Mouse (Mus musculus) forebrain, embryonic 11.5 days (tissue): ENCODE results near the gene Slc26a9. TPM values are rescaled to one million over a fixed set of nuclear protein-coding genes. Genes with fewer than 3 reads are reported as not detected.

ENCODE experiments used
- ATAC-seq: fragments of 200-750 bp; cut with Nextera tagmentation; replicated peaks from 2 replicates; pipeline ENCODE4 v1.8.0; 2017; ENCODE audit warnings: moderate TSS enrichment; ENCODE audit not compliant: low FRiP score
- DNase-seq: peaks from one replicate; pipeline ENCODE4 v3.0.0-alpha.2; 2017; ENCODE audit warnings: low spot score
- H3K27ac ChIP-seq: fragments of 300-500 bp; sonication (generic); 2 replicates; pipeline ENCODE4 v1.5.1; 2014; ENCODE audit warnings: low read depth, low read length
- H3K27me3 ChIP-seq: fragments of 300-500 bp; sonication (generic); 2 replicates; pipeline ENCODE4 v1.6.1; 2014; ENCODE audit warnings: mild to moderate bottlenecking, low read length, mixed read lengths; ENCODE audit not compliant: control insufficient read depth, insufficient read depth
- H3K36me3 ChIP-seq: fragments of 300-500 bp; sonication (generic); 2 replicates; pipeline ENCODE4 v1.6.1; 2014; ENCODE audit warnings: mild to moderate bottlenecking, low read length, moderate library complexity, mixed read lengths; ENCODE audit not compliant: control insufficient read depth, insufficient read depth
- H3K4me1 ChIP-seq: fragments of 300-500 bp; sonication (generic); replicated peaks from 2 replicates; pipeline ENCODE4 v1.6.1; 2014; ENCODE audit warnings: low read length, mixed read lengths; ENCODE audit not compliant: control insufficient read depth, insufficient read depth
- H3K4me2 ChIP-seq: fragments of 300-500 bp; sonication (generic); 2 replicates; pipeline ENCODE4 v1.6.1; 2014; ENCODE audit warnings: low read depth, mild to moderate bottlenecking, low read length, moderate library complexity, mixed read lengths; ENCODE audit not compliant: severe bottlenecking
- H3K4me3 ChIP-seq: fragments of 300-500 bp; sonication (generic); 2 replicates; pipeline ENCODE4 v1.5.1; 2014; ENCODE audit warnings: low read depth, low read length
- H3K9ac ChIP-seq: fragments of 300-500 bp; sonication (generic); 2 replicates; pipeline ENCODE4 v1.6.1; 2014; ENCODE audit warnings: low read length
- H3K9me3 ChIP-seq: fragments of 300-500 bp; sonication (generic); 2 replicates; pipeline ENCODE4 v1.6.1; 2016; ENCODE audit warnings: low read length, mixed read lengths; ENCODE audit not compliant: control insufficient read depth
- WGBS: fragments of 180-500 bp; shearing (Covaris S2); extraction: QIAGEN DNeasy Blood & Tissue Kit; methylation state at CpG from one replicate; pipeline ENCODE4 v1.1.7; 2014; 5-methylcytosine and 5-hydroxymethylcytosine counted together
- polyA plus RNA-seq: library from polyadenylated mRNA; unstranded; fragments of >200 nt; fragmentation: Nextera tagmentation; extraction: Ambion mirVana; gene quantifications from 2 replicates; pipeline ENCODE4 v1.2.1, GENCODE M21; 2014

The Slc26a9 gene
- polyA plus RNA-seq, 1 experiment from 2014 or later, result not detected

GRCm38 (mm10) chr1:131708338-131708737 is 35.5 kb upstream of the Slc26a9 start:
- Histone ChIP-seq H3K27ac (no peak overlapping the region), H3K9ac (no peak overlapping the region), H3K9me3 (no peaks in the 10 kb centered on the region), H3K27me3 (no peaks in the 10 kb centered on the region), H3K4me3 (no peak overlapping the region), H3K4me1 (no peaks in the 10 kb centered on the region), H3K36me3 (no peaks in the 10 kb centered on the region), H3K4me2 (no peak overlapping the region)
- DNase-seq, result peak; percentile 70
- no peak for ATAC-seq
- WGBS, result 22% methylated on average over 4 of the region's 4 CpGs

DNA sequence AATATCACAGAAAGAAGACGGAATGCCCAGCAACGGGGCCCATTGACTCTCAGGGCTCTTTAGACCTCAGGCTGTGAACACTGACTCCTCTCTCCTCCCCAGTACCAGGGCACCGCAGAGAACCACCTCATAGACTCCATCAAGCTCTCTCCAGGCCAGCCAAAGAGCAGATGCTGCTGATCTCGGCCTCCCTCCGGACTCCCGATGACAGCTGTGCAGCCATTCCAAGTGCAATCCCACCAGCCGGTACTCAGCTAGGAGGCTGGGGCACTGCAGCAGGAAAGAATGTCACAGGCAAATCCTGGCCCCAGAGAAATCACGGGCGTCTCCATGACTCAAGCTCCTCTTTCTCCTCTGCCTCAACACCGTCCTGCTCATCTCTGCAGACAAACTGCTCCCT is 32.3 kb upstream of the Slc26a9 start:
- Histone ChIP-seq H3K4me1 (no peaks in the 10 kb centered on the region), H3K27ac (no peak overlapping the region), H3K4me2 (no peak overlapping the region), H3K9me3 (no peaks in the 10 kb centered on the region), H3K27me3 (no peaks in the 10 kb centered on the region), H3K36me3 (no peaks in the 10 kb centered on the region), H3K9ac (no peak overlapping the region), H3K4me3 (no peak overlapping the region)
- 82% methylated on average over 10 of the region's 10 CpGs for WGBS
- ATAC-seq (no peak), DNase-seq (no peak)

- H3K36me3 ChIP-seq, result no peaks in the 10 kb centered on the region
- no peak overlapping the region for H3K4me2 ChIP-seq
- no peaks in the 10 kb centered on the region for H3K27me3 ChIP-seq
- no peaks in the 10 kb centered on the region for H3K4me1 ChIP-seq
- H3K4me3 ChIP-seq, result no peak overlapping the region
- 27% methylated on average over 2 of the region's 2 CpGs for WGBS
- DNase-seq (peak; percentile 89), ATAC-seq (peak; percentile 42; the same call in 1 of the 2 replicates)
- H3K9me3 ChIP-seq, result no peaks in the 10 kb centered on the region
- H3K27ac ChIP-seq, result no peak overlapping the region
- H3K9ac ChIP-seq, result no peak overlapping the region
Measured at GRCm38 (mm10) chr1:131712386-131712785, 31.4 kb upstream of the Slc26a9 start.

- H3K27me3 ChIP-seq, result no peaks in the 10 kb centered on the region
- no peaks in the 10 kb centered on the region; the same call in 1 of the 2 replicates for H3K4me1 ChIP-seq
- H3K9me3 ChIP-seq, result no peaks in the 10 kb centered on the region
- no peak overlapping the region for H3K27ac ChIP-seq
- DNase-seq, result no peak
- H3K4me2 ChIP-seq, result no peak overlapping the region
- 68% methylated on average over 20 of the region's 20 CpGs for WGBS
- no peak overlapping the region for H3K9ac ChIP-seq
- H3K36me3 ChIP-seq, result no peaks in the 10 kb centered on the region
- no peak for ATAC-seq
- no peak overlapping the region for H3K4me3 ChIP-seq
Measured at GRCm38 (mm10) chr1:131714388-131715337, 29.2 kb upstream of the Slc26a9 start.

DNA sequence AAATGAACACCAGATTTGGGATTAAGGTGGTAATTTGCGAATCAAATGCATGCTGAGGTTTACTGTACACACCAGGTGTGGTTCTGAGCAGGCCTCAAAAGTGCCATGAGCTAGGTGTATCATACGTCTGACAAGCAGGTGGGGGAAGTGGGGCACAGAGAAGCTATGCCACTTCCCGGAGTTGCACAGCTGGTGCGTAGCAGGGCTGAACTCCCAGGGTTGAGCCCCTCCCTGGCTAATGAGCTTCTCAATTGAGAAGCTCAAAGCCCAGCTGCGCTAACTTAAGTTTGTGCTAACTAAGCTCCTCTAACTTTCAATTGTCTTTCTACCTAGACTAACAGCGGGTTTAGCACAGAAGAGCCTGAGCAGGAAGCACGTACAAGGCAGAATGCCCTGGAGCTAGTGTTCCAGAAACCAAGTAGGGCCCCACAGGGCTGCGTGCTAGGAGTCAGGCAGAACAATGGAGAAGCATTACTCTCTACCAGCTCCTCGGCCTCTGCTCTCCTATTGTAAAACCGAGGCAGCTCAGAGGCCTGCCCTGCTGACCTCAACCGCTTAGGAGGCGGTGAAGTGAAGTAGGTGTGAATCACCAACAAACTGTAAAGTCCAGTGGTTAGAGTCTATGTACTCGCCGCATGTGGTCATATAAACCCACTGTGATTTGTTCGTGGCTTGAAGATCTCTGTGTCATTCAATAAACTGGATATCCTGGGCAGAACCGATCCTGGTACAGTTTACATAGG is 24.7 kb upstream of the Slc26a9 start:
- no peak for ATAC-seq
- Histone ChIP-seq H3K9ac (no peak overlapping the region), H3K4me2 (no peak overlapping the region), H3K27me3 (no peaks in the 10 kb centered on the region), H3K4me1 (no peaks in the 10 kb centered on the region; the same call in 1 of the 2 replicates), H3K4me3 (no peak overlapping the region), H3K27ac (no peak overlapping the region), H3K36me3 (no peaks in the 10 kb centered on the region), H3K9me3 (no peaks in the 10 kb centered on the region)
- 46% methylated on average over 16 of the region's 16 CpGs for WGBS
- DNase-seq, result no peak

DNA sequence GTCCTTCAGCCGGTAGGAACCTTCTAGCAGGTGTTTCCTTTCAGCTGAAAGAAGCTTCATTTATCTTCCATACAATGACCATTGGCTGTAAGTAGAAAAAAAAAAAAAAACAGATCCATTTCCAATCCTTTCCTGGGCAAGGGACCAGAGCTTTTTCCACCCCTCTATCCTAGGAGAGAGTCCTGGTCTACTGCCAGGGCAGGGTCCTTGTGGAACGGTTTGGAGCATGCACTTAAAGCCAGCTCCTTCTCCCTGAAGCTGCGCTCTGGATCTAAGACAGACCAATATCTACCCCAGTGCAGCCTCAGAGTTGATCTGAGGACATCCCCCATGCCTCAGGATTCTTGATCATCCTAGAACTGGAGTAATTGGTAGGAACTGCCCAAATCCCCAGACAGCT is 21.8 kb upstream of the Slc26a9 start:
- no peak overlapping the region for H3K4me3 ChIP-seq
- 90% methylated on average over 3 of the region's 3 CpGs for WGBS
- H3K27me3 ChIP-seq, result no peaks in the 10 kb centered on the region
- no peaks in the 10 kb centered on the region; the same call in 1 of the 2 replicates for H3K4me1 ChIP-seq
- ATAC-seq, result no peak
- H3K9me3 ChIP-seq, result no peaks in the 10 kb centered on the region
- no peak overlapping the region for H3K27ac ChIP-seq
- H3K9ac ChIP-seq, result no peak overlapping the region
- no peaks in the 10 kb centered on the region for H3K36me3 ChIP-seq
- no peak for DNase-seq
- no peak overlapping the region for H3K4me2 ChIP-seq

DNA sequence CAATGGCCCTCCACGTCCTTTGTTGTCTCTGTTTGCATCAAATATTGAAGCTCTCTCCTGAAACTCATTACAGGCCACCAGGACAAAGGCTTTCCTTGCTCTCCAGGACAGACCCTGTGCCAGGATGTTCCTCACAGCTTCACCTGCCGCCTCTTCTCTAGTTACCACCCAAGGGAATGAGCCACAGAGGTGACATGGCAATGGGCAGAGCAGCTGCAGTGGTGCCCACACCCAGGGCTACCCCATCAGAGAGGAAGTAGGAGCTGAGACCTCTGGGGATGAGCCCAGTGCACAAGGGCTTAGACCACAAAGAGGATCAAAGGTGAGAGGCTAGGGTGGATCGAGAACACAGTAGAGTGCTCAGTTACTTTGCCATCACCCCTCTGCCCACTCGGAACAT is 20.3 kb upstream of the Slc26a9 start:
- Histone ChIP-seq H3K4me2 (no peak overlapping the region), H3K27me3 (no peaks in the 10 kb centered on the region), H3K9ac (no peak overlapping the region), H3K27ac (no peak overlapping the region), H3K4me3 (no peak overlapping the region), H3K4me1 (no peaks in the 10 kb centered on the region; the same call in 1 of the 2 replicates), H3K36me3 (no peaks in the 10 kb centered on the region), H3K9me3 (no peaks in the 10 kb centered on the region)
- DNase-seq (no peak), ATAC-seq (no peak)
- 42% methylated on average over 4 of the region's 4 CpGs for WGBS

GRCm38 (mm10) chr1:131726586-131726985 is 17.2 kb upstream of the Slc26a9 start:
- DNase-seq, result no peak
- Histone ChIP-seq H3K4me2 (no peak overlapping the region), H3K4me1 (no peaks in the 10 kb centered on the region), H3K27ac (no peak overlapping the region), H3K27me3 (no peaks in the 10 kb centered on the region), H3K9me3 (no peaks in the 10 kb centered on the region), H3K9ac (no peak overlapping the region), H3K36me3 (no peaks in the 10 kb centered on the region), H3K4me3 (no peak overlapping the region)
- WGBS, result 87% methylated on average over 6 of the region's 6 CpGs
- no peak for ATAC-seq
